Mouse (Mus musculus) myocyte (in vitro differentiated cells): Measurements from ENCODE around the gene Rexo1.
A peak's percentile ranks its signal among the peaks of the same experiment; 100 is the strongest.

ENCODE experiments used
- CEBPB ChIP-seq: IDR thresholded peaks from 2 replicates; pipeline ENCODE4 v1.6.1; 2011; ENCODE audit warnings: mild to moderate bottlenecking, moderate library complexity; ENCODE audit not compliant: poor library complexity, insufficient read depth, severe bottlenecking
- E2F4 ChIP-seq: IDR thresholded peaks from one replicate; pipeline ENCODE4 v1.6.1; 2011; ENCODE audit warnings: mild to moderate bottlenecking, control low read depth, moderate library complexity; ENCODE audit not compliant: insufficient read depth
- MAX ChIP-seq: IDR thresholded peaks from one replicate; pipeline ENCODE4 v1.6.1; 2011; ENCODE audit warnings: low read depth, mild to moderate bottlenecking, control low read depth
- MYOD1 ChIP-seq, 3 experiments: IDR thresholded peaks; one replicate each; pipeline ENCODE4 v1.6.1; 2011; ENCODE audit warnings: control low read depth in 2 of 3, low read depth in 2 of 3, mild to moderate bottlenecking in 2 of 3, moderate library complexity in 1 of 3; ENCODE audit not compliant: insufficient read length in 2 of 3, control insufficient read depth in 1 of 3
- MYOG ChIP-seq, 3 experiments: IDR thresholded peaks; one replicate each; pipeline ENCODE4 v1.6.1; 2011; ENCODE audit warnings: control low read depth in 2 of 3, low read depth in 2 of 3, mild to moderate bottlenecking in 2 of 3; ENCODE audit not compliant: insufficient read length in 2 of 3, control insufficient read depth in 1 of 3, insufficient read depth in 1 of 3
- POLR2A ChIP-seq: IDR thresholded peaks from one replicate; pipeline ENCODE4 v1.6.1; 2011; ENCODE audit warnings: low read depth, mild to moderate bottlenecking, control low read depth, moderate library complexity; ENCODE audit not compliant: insufficient read length
- POLR2AphosphoS2 ChIP-seq: IDR thresholded peaks from one replicate; pipeline ENCODE4 v1.6.1; 2011; ENCODE audit warnings: low read depth, control low read depth; ENCODE audit not compliant: insufficient read length
- REST ChIP-seq: IDR thresholded peaks from one replicate; pipeline ENCODE4 v1.6.1; 2011; ENCODE audit warnings: mild to moderate bottlenecking, control low read depth, moderate library complexity; ENCODE audit not compliant: insufficient read depth, insufficient read length
- TCF12 ChIP-seq: IDR thresholded peaks from one replicate; pipeline ENCODE4 v1.6.1; 2011; ENCODE audit warnings: mild to moderate bottlenecking, control low read depth; ENCODE audit not compliant: poor library complexity, insufficient read depth, severe bottlenecking
- TCF3 ChIP-seq: IDR thresholded peaks from one replicate; pipeline ENCODE4 v1.6.1; 2011; ENCODE audit warnings: low read depth, control low read depth; ENCODE audit not compliant: insufficient read length
- USF1 ChIP-seq: IDR thresholded peaks from one replicate; pipeline ENCODE4 v1.6.1; 2011; ENCODE audit warnings: low read depth, mild to moderate bottlenecking, control low read depth, moderate library complexity

DNA sequence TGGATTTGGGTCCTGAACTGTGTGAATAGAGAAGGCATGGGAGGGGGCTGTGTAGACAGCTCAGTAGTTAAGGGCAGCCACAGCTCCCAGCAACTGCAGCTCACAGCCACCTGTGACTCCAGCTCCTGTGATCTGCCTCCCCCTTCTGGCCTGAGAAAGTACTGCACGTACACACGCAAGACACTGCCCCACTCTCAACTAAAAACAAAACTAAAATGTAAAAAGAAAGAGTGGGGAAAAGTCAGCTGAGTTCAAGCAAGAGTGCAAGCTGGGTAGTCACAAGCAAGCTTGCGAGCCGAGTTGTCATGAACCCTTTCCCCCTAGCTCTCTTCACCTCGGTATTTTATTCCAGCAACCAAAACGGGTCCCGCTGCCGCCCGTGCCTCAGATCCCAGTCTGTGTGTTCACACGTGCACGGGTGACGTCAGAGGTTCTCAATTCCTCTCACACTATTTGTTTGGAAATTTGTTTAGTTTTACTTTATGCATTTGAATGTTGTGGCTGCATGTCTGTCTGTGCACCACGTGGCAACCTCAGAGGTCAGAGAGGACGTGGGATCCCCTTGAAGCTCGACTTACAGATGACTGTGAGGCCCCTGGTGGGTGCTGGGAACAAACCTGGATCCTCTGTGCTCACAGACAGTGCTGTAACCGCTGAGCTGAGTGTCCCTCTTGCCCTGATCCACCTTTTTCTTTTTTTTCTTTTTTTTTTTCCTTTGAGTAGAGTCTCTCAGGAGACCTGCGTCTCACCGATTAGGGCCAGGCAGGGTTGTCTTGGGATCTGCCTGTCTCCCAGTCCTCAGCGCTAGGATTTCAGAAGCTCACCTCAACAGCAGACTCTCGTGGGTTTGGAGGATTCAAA, 51.7 kb downstream of the Rexo1 start:
- TF ChIP-seq POLR2A (no peak), USF1 (no peak), MYOD1 (IDR thresholded peaks at IDR 0.05; ENCODE audit: control insufficient read depth in 1 of 3, insufficient read length in 2 of 3, low read depth in 2 of 3) (peak in 2 of 3 experiments; percentile 28 to 63), TCF12 (no peak), REST (no peak), MAX (no peak), CEBPB (no peak), POLR2AphosphoS2 (no peak), E2F4 (no peak), MYOG (IDR thresholded peaks at IDR 0.05; ENCODE audit: control insufficient read depth in 1 of 3, insufficient read depth in 1 of 3, insufficient read length in 2 of 3, low read depth in 2 of 3) (peak in 1 of 3 experiments; percentile 33), TCF3 (no peak)
